Mouse (Mus musculus) yolk sac, embryonic 10.5 days (tissue): ENCODE data around the gene Kcnk7.

ENCODE experiments used
- DNase-seq: peaks from one replicate; pipeline ENCODE4 v3.0.0-alpha.2; 2017; ENCODE audit warnings: low spot score

The Kcnk7 gene

GRCm38 (mm10) chr19:5756321-5756985 is 52.3 kb downstream of the Kcnk7 start:
- no peak for DNase-seq
